Mouse (Mus musculus): Measurements from ENCODE around the gene Col25a1.

Col25a1 gene

GRCm38 (mm10) chr3:130242647-130243296, 111.5 kb downstream of the Col25a1 start:
- DNase-seq (ENCODE audit: low read depth) = no peak

GRCm38 (mm10) chr3:130252355-130252754, 121.1 kb downstream of the Col25a1 start:
- no peak for DNase-seq (ENCODE audit: low read depth)

- no peak for DNase-seq (ENCODE audit: low read depth)
Measured at GRCm38 (mm10) chr3:130256059-130256458, 124.8 kb downstream of the Col25a1 start.

GRCm38 (mm10) chr3:130256610-130257009, 125.3 kb downstream of the Col25a1 start:
- DNase-seq (ENCODE audit: low read depth) = no peak

- DNase-seq (ENCODE audit: low read depth) = no peak
Measured at GRCm38 (mm10) chr3:130259670-130260069, 128.4 kb downstream of the Col25a1 start.

GRCm38 (mm10) chr3:130260316-130260715, 129.0 kb downstream of the Col25a1 start:
- no peak for DNase-seq (ENCODE audit: low read depth)

GRCm38 (mm10) chr3:130265104-130265503, 133.8 kb downstream of the Col25a1 start:
- no peak for DNase-seq (ENCODE audit: low read depth)

GRCm38 (mm10) chr3:130270509-130270908, 139.2 kb downstream of the Col25a1 start:
- DNase-seq (ENCODE audit: low read depth) = no peak

GRCm38 (mm10) chr3:130273949-130274348, 142.6 kb downstream of the Col25a1 start:
- DNase-seq (ENCODE audit: low read depth) = no peak

- no peak for DNase-seq (ENCODE audit: low read depth)
Measured at GRCm38 (mm10) chr3:130278298-130279050, 147.2 kb downstream of the Col25a1 start.

- no peak for DNase-seq (ENCODE audit: low read depth)
Measured at GRCm38 (mm10) chr3:130283011-130283760, 151.9 kb downstream of the Col25a1 start.

GRCm38 (mm10) chr3:130288102-130288501, 156.8 kb downstream of the Col25a1 start:
- no peak for DNase-seq (ENCODE audit: low read depth)

GRCm38 (mm10) chr3:130288756-130289155, 157.5 kb downstream of the Col25a1 start:
- no peak for DNase-seq (ENCODE audit: low read depth)

GRCm38 (mm10) chr3:130289220-130289619, 157.9 kb downstream of the Col25a1 start:
- DNase-seq (ENCODE audit: low read depth) = no peak

- DNase-seq (ENCODE audit: low read depth) = no peak
Measured at GRCm38 (mm10) chr3:130290175-130290574, 158.9 kb downstream of the Col25a1 start.

GRCm38 (mm10) chr3:130290672-130291071, 159.4 kb downstream of the Col25a1 start:
- no peak for DNase-seq (ENCODE audit: low read depth)

- DNase-seq (ENCODE audit: low read depth) = no peak
Measured at GRCm38 (mm10) chr3:130291926-130292325, 160.6 kb downstream of the Col25a1 start.

GRCm38 (mm10) chr3:130300530-130300929, 169.2 kb downstream of the Col25a1 start:
- DNase-seq (ENCODE audit: low read depth) = no peak

- no peak for DNase-seq (ENCODE audit: low read depth)
Measured at GRCm38 (mm10) chr3:130303597-130303996, 172.3 kb downstream of the Col25a1 start.

- no peak for DNase-seq (ENCODE audit: low read depth)
Measured at GRCm38 (mm10) chr3:130304827-130305226, 173.5 kb downstream of the Col25a1 start.

- peak; percentile 9 for DNase-seq (ENCODE audit: low read depth)
Measured at GRCm38 (mm10) chr3:130305686-130306085, 174.4 kb downstream of the Col25a1 start.

GRCm38 (mm10) chr3:130309277-130309676, 178.0 kb downstream of the Col25a1 start:
- DNase-seq (ENCODE audit: low read depth) = no peak

All from 416B (cell line).